Mouse (Mus musculus): ENCODE measurements around the gene Osbpl10. TPM values are rescaled to one million over a fixed set of nuclear protein-coding genes. Genes with fewer than 3 reads are reported as not detected.

Osbpl10 gene
- total RNA-seq, 2 experiments from 2014 or later: 4.6 TPM

GRCm38 (mm10) chr9:115147586-115148355, 169.4 kb downstream of the Osbpl10 start:
- intact Hi-C loops (cut with DNase I): no loop called here
- no peak for DNase-seq

- DNase-seq: no peak
- intact Hi-C loops (cut with DNase I): no loop called here
These were observed 170.8 kb downstream of the Osbpl10 start for GRCm38 (mm10) chr9:115149011-115149756.

GRCm38 (mm10) chr9:115161591-115161990, 183.2 kb downstream of the Osbpl10 start:
- peak; percentile 25 to 30 for DNase-seq
- intact Hi-C loops (cut with DNase I): loop anchor here (5.0 kb wide), 2 partner anchors 101 to 541 kb away; no protein-coding TSS in a partner anchor

GRCm38 (mm10) chr9:115163031-115163430, 184.7 kb downstream of the Osbpl10 start:
- DNase-seq: peak; percentile 75 to 80
- intact Hi-C loops (cut with DNase I): loop anchor here (5.0 kb wide), 2 partner anchors 99 to 539 kb away; no protein-coding TSS in a partner anchor

- intact Hi-C loops (cut with DNase I): loop anchor here (5.0 kb wide), 2 partner anchors 99 to 539 kb away; no protein-coding TSS in a partner anchor
- DNase-seq: peak in 1 of 2 experiments; percentile 31
These were observed 185.3 kb downstream of the Osbpl10 start for GRCm38 (mm10) chr9:115163693-115164092.

- intact Hi-C loops (cut with DNase I): loop anchor here (5.0 kb wide), 2 partner anchors 98 to 538 kb away; no protein-coding TSS in a partner anchor
- no peak for DNase-seq
These were observed 186.0 kb downstream of the Osbpl10 start for GRCm38 (mm10) chr9:115164351-115164750.

GRCm38 (mm10) chr9:115165996-115166395, 187.6 kb downstream of the Osbpl10 start:
- no peak for DNase-seq
- intact Hi-C loops (cut with DNase I): no loop called here

GRCm38 (mm10) chr9:115169591-115169990, 191.2 kb downstream of the Osbpl10 start:
- intact Hi-C loops (cut with DNase I): no loop called here
- DNase-seq: no peak

- no peak for DNase-seq
- intact Hi-C loops (cut with DNase I): no loop called here
These were observed 193.7 kb downstream of the Osbpl10 start for GRCm38 (mm10) chr9:115172096-115172495.

- no peak for DNase-seq
- intact Hi-C loops (cut with DNase I): no loop called here
These were observed 200.8 kb downstream of the Osbpl10 start for GRCm38 (mm10) chr9:115179154-115179553.

GRCm38 (mm10) chr9:115179935-115180334, 201.6 kb downstream of the Osbpl10 start:
- intact Hi-C loops (cut with DNase I): no loop called here
- DNase-seq: no peak

- intact Hi-C loops (cut with DNase I): no loop called here
- DNase-seq: no peak
These were observed 208.0 kb downstream of the Osbpl10 start for GRCm38 (mm10) chr9:115186402-115186801.

- intact Hi-C loops (cut with DNase I): no loop called here
- no peak for DNase-seq
These were observed 212.1 kb downstream of the Osbpl10 start for GRCm38 (mm10) chr9:115190376-115190942.

- intact Hi-C loops (cut with DNase I): no loop called here
These were observed 214.5 kb downstream of the Osbpl10 start for GRCm38 (mm10) chr9:115192890-115193289.

GRCm38 (mm10) chr9:115197082-115197481, 218.7 kb downstream of the Osbpl10 start:
- intact Hi-C loops (cut with DNase I): no loop called here
- no peak for DNase-seq

More at GRCm38 (mm10) chr9:115192890-115193289, 214.5 kb downstream of the Osbpl10 start:
- DNase-seq: no peak

- intact Hi-C loops (cut with DNase I): no loop called here
- DNase-seq: no peak
These were observed 221.9 kb downstream of the Osbpl10 start for GRCm38 (mm10) chr9:115200166-115200862.

GRCm38 (mm10) chr9:115201264-115201663, 222.9 kb downstream of the Osbpl10 start:
- intact Hi-C loops (cut with DNase I): no loop called here
- no peak for DNase-seq

GRCm38 (mm10) chr9:115203136-115203535, 224.8 kb downstream of the Osbpl10 start:
- intact Hi-C loops (cut with DNase I): no loop called here
- no peak for DNase-seq

GRCm38 (mm10) chr9:115205491-115205890, 227.1 kb downstream of the Osbpl10 start:
- intact Hi-C loops (cut with DNase I): no loop called here
- DNase-seq: no peak

- intact Hi-C loops (cut with DNase I): no loop called here
These were observed 227.8 kb downstream of the Osbpl10 start for GRCm38 (mm10) chr9:115206219-115206618.

GRCm38 (mm10) chr9:115209737-115210136, 231.4 kb downstream of the Osbpl10 start:
- DNase-seq: no peak
- intact Hi-C loops (cut with DNase I): no loop called here

More at GRCm38 (mm10) chr9:115206219-115206618, 227.8 kb downstream of the Osbpl10 start:
- DNase-seq: no peak

All from heart, postnatal 10 days (tissue).